Mouse (Mus musculus): Measurements from ENCODE around the gene Nrarp. TPM values are rescaled to one million over a fixed set of nuclear protein-coding genes. Genes with fewer than 3 reads are reported as not detected.

Nrarp gene
- 1 to 10 TPM; 2.4 to 3.5 (median 2.7) TPM for total RNA-seq (2022)

- DNase-seq = peak; percentile 89
Observed at GRCm38 (mm10) chr2:25180478-25180903, at the start of gene Nrarp. Gene Nrarp, plus strand, starts transcription at chr2:25180758.

- DNase-seq = no peak
Observed at GRCm38 (mm10) chr2:25131601-25132000, 49.0 kb upstream of the Nrarp start.

DNA sequence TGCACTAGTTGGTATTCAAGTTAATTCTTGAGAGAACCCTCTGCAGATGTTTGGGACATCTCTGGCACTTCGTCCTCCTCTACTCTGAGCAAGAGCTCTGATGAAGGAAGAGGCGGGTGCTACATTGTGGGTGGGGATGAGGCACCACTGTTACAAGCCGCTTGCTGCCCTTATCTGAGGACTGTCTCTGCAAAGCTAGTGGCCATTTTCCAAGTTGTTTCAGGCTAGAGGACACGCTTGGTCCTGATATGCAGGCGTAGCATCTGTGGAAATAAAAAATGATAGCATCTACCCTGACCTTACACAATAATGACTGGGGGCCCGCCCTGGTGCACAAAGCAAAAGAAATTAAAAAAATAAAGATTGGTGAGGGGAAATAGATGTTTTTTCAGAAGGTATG, 42.7 kb upstream of the Nrarp start:
- no peak for DNase-seq

DNA sequence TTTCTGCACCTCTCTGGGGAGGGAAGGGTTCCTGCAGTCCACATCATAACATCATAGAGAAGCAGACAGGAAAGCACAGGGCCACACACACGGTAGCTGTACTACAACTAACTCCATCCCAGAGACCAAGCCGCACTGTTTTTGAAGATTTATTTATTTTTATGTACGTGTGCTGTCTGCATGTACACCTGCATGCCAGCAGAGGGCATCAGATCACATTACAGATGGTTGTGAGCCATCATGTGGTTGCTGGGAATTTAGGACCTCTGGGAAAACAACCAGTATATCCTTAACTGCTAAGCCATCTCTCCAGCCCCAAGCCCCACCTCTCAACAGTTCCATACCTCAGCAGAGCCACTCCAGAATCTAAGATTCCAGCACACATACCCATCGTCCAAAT, 39.4 kb upstream of the Nrarp start:
- DNase-seq = no peak

DNA sequence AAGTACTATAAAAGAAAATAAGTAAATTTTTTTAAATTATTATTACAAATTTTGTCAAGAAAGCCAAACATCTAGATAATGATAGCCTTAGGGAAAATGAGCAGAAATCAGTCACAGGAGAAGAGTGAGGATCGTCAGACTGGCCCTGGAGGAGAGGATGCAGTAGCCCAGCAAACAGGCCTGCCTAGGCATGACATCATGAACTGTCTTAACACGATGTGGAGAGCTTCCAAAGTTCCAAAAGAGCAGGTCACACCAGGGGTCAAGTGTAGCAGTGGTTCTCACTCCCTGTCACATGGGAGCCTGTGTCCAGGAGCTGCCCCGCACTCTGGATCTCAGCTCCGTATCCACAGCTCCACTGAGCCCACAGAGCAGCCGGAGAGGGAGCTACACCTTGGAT, 38.6 kb upstream of the Nrarp start:
- DNase-seq = no peak

DNA sequence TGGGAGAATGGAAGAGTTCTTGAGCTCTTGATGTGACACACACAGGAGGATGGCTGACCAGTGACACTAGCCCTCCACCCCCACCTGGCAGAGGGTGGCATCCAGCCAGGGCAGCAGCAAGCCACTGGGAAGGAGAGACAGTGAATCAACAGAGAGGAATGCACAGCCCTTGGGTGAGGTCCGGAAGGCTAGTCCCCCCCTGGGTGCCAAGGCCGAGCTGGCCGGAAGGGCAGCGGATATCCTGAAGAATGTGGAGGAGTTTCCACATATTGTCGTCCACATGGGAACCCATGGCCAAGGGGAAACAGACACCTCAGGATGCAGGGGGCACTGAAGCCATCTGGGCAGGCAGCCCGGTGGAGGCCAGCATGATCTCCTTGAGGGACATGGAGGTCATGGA, 35.2 kb upstream of the Nrarp start:
- DNase-seq = peak; percentile 89

DNA sequence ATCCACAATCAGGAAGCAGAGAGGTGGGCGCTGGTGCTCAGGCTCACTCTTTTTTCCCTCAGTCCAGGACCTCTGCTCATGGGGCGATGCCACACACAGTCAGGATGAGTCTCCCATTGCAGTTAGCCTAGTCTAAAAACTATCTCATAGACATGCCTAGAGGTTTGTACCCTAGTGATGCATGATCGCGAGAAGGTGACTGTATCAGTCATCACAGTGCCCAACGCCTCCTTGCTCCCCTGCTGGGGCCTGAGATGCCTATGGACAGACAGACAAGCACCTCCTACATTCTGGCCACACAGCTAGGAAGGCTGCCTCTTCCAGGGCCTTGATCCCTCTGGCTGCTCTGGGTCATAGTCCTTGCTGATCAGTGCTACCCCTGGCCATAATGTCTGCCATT, 33.2 kb upstream of the Nrarp start:
- DNase-seq = no peak

- DNase-seq = no peak
Observed at GRCm38 (mm10) chr2:25147892-25148291, 32.7 kb upstream of the Nrarp start.

DNA sequence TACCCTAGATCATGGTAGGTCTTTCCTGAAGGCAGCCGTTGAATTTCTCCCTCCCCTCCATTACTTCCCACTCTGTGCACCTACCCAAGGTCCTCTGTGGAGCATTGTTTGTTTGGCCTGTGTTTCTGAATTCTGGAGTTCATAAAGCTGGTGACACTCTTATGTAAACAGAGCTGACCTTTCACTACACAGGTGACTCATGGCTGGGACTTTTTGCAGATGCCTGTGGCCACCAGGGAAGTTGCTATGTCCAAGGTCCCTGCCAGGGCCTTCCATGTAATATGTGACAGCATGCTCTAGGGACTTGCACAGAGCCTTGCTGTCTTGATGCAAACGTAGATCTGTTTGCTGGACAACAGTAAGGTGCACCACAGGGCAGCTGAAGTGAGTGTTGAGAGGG, 30.9 kb upstream of the Nrarp start:
- peak; percentile 75 for DNase-seq

- DNase-seq = no peak
Observed at GRCm38 (mm10) chr2:25151280-25151956, 29.1 kb upstream of the Nrarp start.

GRCm38 (mm10) chr2:25156177-25156576, 24.4 kb upstream of the Nrarp start:
- DNase-seq = no peak

- DNase-seq = no peak
Observed at GRCm38 (mm10) chr2:25156990-25157389, 23.6 kb upstream of the Nrarp start.

DNA sequence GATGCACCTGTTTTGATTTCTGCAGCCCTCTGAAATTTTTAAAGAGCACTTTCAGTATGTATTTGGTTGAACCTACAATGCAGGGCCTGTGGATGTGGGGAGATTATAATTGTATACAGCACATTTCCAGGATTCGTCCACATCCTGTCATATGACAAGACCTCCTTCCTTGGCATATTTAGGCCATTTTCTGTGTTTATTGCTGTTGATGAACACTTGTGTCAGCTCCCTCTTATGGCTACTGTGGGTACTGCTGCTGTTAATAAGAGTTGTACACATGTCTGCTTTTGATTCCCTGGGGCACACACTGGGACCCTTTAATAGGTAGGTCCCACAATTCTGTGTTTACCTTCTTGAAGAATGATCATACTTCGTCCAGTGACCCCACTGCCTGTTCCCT, 22.9 kb upstream of the Nrarp start:
- DNase-seq = no peak

- no peak for DNase-seq
Observed at GRCm38 (mm10) chr2:25167481-25167880, 13.1 kb upstream of the Nrarp start.

- DNase-seq = no peak
Observed at GRCm38 (mm10) chr2:25167919-25168664, 12.5 kb upstream of the Nrarp start.

- DNase-seq = no peak
Observed at GRCm38 (mm10) chr2:25168665-25168978, 11.9 kb upstream of the Nrarp start.

- DNase-seq = no peak
Observed at GRCm38 (mm10) chr2:25169778-25170177, 10.8 kb upstream of the Nrarp start.

DNA sequence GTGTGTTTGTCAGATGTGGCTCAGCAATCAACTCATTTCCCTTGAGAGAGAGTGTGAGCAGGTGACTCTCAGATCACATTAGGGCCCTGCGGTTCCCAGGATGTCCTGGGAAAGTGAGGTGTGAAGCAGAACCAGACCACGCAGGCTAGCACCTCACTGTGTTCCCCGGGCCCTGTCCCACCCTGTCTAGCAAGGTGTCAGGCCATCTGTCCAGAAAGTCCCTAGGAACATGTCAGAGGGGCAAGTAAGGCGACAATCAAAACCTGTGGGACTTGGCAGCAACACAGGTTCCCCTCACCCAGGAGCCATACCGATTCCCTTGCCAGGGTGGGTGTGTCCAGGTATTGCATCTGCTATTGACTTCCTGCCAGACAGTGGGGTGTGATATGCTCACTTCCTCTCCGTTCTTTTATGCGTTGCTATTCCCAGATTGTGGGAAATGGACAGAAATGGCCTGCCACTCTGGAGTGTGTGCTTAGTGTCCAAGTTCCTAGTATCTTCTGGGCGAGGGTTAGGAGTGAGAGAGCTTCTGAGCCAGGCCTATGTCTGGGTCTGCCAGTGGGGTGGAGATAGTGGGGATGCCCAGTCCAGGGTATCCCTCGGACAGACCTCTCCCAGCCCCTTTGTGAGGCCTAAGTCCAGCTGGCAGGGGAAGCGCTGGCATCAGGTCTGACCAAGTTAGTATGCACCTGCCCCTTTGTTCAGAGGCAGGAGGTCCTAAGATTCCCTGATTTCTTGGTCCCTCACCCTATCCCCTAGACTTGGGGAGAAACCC, 10.0 kb upstream of the Nrarp start:
- DNase-seq = no peak

DNA sequence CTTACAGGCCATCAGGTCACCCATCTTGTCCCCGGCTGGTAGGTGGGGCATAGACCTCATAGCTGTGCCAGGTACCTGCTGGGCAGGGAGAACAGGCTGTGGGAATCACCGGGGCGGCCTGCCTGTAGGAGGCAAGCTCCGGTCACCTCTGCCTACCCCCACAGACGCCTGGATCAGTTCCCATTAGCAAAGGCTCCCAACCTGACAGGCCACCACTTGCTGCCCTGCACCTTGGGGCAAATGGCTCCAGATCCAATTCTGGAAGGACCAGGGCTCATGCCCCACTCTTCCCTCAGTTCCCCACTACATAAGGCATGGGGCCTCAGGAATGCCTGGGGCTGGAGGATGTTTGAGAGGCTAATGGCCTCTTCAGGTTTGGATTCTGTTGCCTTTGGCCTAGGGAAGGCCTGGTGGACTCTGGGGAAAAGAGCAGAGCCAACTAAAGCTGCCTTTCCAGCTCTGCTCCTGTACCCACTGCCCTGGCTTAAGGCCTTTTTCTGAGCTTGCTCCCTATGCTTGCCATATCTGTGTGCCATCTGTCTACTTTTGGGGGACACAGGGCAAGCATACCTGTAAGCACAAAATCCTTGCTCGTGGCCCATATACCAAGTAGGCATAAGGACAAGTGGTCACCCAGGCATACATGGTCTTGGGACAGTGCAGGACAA, 9.3 kb upstream of the Nrarp start:
- DNase-seq = no peak

DNA sequence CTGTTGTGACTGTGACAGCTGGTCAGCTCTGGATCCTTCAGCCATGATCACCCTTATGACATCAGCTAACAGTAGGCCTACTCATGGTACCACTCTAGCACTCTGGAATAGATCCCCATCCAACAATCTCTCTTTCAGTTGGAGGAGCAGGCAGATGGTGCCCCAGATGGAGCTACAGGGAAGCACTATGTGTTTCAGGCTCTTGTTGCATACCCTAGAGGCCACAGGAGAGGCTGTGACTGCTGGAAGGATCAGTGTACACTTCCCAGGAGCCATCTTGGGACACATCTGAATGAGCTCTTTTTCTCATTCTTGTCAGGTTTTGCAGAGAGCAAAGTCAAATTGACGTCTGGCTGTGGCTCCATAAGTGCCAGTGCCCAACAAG, 8.8 kb upstream of the Nrarp start:
- DNase-seq = no peak

GRCm38 (mm10) chr2:25172629-25173028, 7.9 kb upstream of the Nrarp start:
- no peak for DNase-seq

GRCm38 (mm10) chr2:25173821-25174220, 6.7 kb upstream of the Nrarp start:
- DNase-seq = no peak

Measured in adrenal gland, adult 8-10 months (tissue).